Mouse (Mus musculus) layer of hippocampus, postnatal 10 days (tissue): ENCODE results near the gene Fgf9. TPM values are rescaled to one million over a fixed set of nuclear protein-coding genes. Genes with fewer than 3 reads are reported as not detected.
A peak's percentile ranks its signal among the peaks of the same experiment; 100 is the strongest.

Experiments
- DNase-seq, 2 experiments: peaks; one replicate each; pipeline ENCODE4 v3.0.0; 2021; ENCODE audit warnings: low spot score in 2 of 2
- total RNA-seq, 2 experiments: library from RNA; stranded (reverse); gene quantifications; 2 replicates each; pipeline ENCODE4 v1.2.3; 2021

Fgf9 gene
- total RNA-seq, 2 experiments from 2014 or later, result 15.8 to 16.9 TPM

- no peak for DNase-seq
Measured at GRCm38 (mm10) chr14:58087326-58087725, 17.0 kb downstream of the Fgf9 start.

- no peak for DNase-seq
Measured at GRCm38 (mm10) chr14:58089486-58089885, 19.1 kb downstream of the Fgf9 start.

- no peak for DNase-seq
Measured at GRCm38 (mm10) chr14:58091321-58091720, 21.0 kb downstream of the Fgf9 start.

- no peak for DNase-seq
Measured at GRCm38 (mm10) chr14:58099599-58099998, 29.3 kb downstream of the Fgf9 start.

GRCm38 (mm10) chr14:58101298-58101697 lies 31.0 kb downstream of the Fgf9 start:
- no peak for DNase-seq

- no peak for DNase-seq
Measured at GRCm38 (mm10) chr14:58104266-58104665, 33.9 kb downstream of the Fgf9 start.

GRCm38 (mm10) chr14:58105596-58105995 lies 35.2 kb downstream of the Fgf9 start:
- no peak for DNase-seq

GRCm38 (mm10) chr14:58109601-58110000 lies 39.3 kb downstream of the Fgf9 start:
- no peak for DNase-seq

GRCm38 (mm10) chr14:58111562-58111961 lies 41.2 kb downstream of the Fgf9 start:
- DNase-seq, result no peak

- no peak for DNase-seq
Measured at GRCm38 (mm10) chr14:58112341-58112740, 42.0 kb downstream of the Fgf9 start.

GRCm38 (mm10) chr14:58113180-58113579 lies 42.8 kb downstream of the Fgf9 start:
- DNase-seq, result no peak

- no peak for DNase-seq
Measured at GRCm38 (mm10) chr14:58114146-58114545, 43.8 kb downstream of the Fgf9 start.

GRCm38 (mm10) chr14:58124625-58125024 lies 54.3 kb downstream of the Fgf9 start:
- DNase-seq, result no peak

GRCm38 (mm10) chr14:58126508-58126907 lies 56.2 kb downstream of the Fgf9 start:
- DNase-seq, result no peak

GRCm38 (mm10) chr14:58139506-58140055 lies 69.2 kb downstream of the Fgf9 start:
- DNase-seq, result no peak

- DNase-seq, result peak in 1 of 2 experiments; percentile 7
Measured at GRCm38 (mm10) chr14:58149637-58150470, 79.5 kb downstream of the Fgf9 start.

- DNase-seq, result no peak
Measured at GRCm38 (mm10) chr14:58150471-58150855, 80.1 kb downstream of the Fgf9 start.

- no peak for DNase-seq
Measured at GRCm38 (mm10) chr14:58152110-58152509, 81.8 kb downstream of the Fgf9 start.

GRCm38 (mm10) chr14:58153470-58154416 lies 83.4 kb downstream of the Fgf9 start:
- DNase-seq, result no peak

GRCm38 (mm10) chr14:58160624-58161023 lies 90.3 kb downstream of the Fgf9 start:
- DNase-seq, result no peak
